Mouse (Mus musculus): ENCODE measurements at regions not wholly inside any gene's neighbourhood (a gene's known extent, or its start where the extent isn't known, plus 50 kb on each side); places are given as distances from the start of the nearest gene placed in this dataset.

- ATAC-seq (replicated peaks; ENCODE audit: poor library complexity), result peak; percentile 54
Measured at GRCm38 (mm10) chr3:117117838-117118237, 149.1 kb upstream of the Palmd start.

- ATAC-seq (replicated peaks; ENCODE audit: poor library complexity), result peak; percentile 59
Measured at GRCm38 (mm10) chr3:117116210-117116609, 147.4 kb upstream of the Palmd start.

GRCm38 (mm10) chr3:117112766-117113165 lies 144.0 kb upstream of the Palmd start:
- no peak for ATAC-seq (replicated peaks; ENCODE audit: poor library complexity)

- 0 out of 2 replicates have a peak, but pooled peaks have one; percentile 11 for ATAC-seq (replicated peaks; ENCODE audit: poor library complexity)
Measured at GRCm38 (mm10) chr3:117112304-117112703, 143.5 kb upstream of the Palmd start.

GRCm38 (mm10) chr3:117108966-117109700 lies 140.3 kb upstream of the Palmd start:
- ATAC-seq (replicated peaks; ENCODE audit: poor library complexity), result no peak

GRCm38 (mm10) chr3:117107986-117108385 lies 139.2 kb upstream of the Palmd start:
- no peak for ATAC-seq (replicated peaks; ENCODE audit: poor library complexity)

- ATAC-seq (replicated peaks; ENCODE audit: poor library complexity), result no peak
Measured at GRCm38 (mm10) chr3:117107378-117107777, 138.6 kb upstream of the Palmd start.

- no peak for ATAC-seq (replicated peaks; ENCODE audit: poor library complexity)
Measured at GRCm38 (mm10) chr3:117087646-117088045, 118.9 kb upstream of the Palmd start.

GRCm38 (mm10) chr3:117076734-117077133 lies 107.9 kb upstream of the Palmd start:
- ATAC-seq (replicated peaks; ENCODE audit: poor library complexity), result no peak

- no peak for ATAC-seq (replicated peaks; ENCODE audit: poor library complexity)
Measured at GRCm38 (mm10) chr3:117073399-117073798, 104.6 kb upstream of the Palmd start.

- no peak for ATAC-seq (replicated peaks; ENCODE audit: poor library complexity)
Measured at GRCm38 (mm10) chr3:117072998-117073397, 104.2 kb upstream of the Palmd start.

GRCm38 (mm10) chr3:117071851-117072250 lies 103.1 kb upstream of the Palmd start:
- ATAC-seq (replicated peaks; ENCODE audit: poor library complexity), result no peak

GRCm38 (mm10) chr3:117067470-117068053 lies 98.8 kb upstream of the Palmd start:
- no peak for ATAC-seq (replicated peaks; ENCODE audit: poor library complexity)

GRCm38 (mm10) chr3:117065904-117066303 lies 97.1 kb upstream of the Palmd start:
- no peak for ATAC-seq (replicated peaks; ENCODE audit: poor library complexity)

- ATAC-seq (replicated peaks; ENCODE audit: poor library complexity), result peak; percentile 80
Measured at GRCm38 (mm10) chr3:117061831-117062230, 93.0 kb upstream of the Palmd start.

GRCm38 (mm10) chr3:117061182-117061581 lies 92.4 kb upstream of the Palmd start:
- ATAC-seq (replicated peaks; ENCODE audit: poor library complexity), result no peak

- ATAC-seq (replicated peaks; ENCODE audit: poor library complexity), result 0 out of 2 replicates have a peak, but pooled peaks have one; percentile 20
Measured at GRCm38 (mm10) chr3:117054711-117055110, 85.9 kb upstream of the Palmd start.

- no peak for ATAC-seq (replicated peaks; ENCODE audit: poor library complexity)
Measured at GRCm38 (mm10) chr3:117051431-117051830, 82.6 kb upstream of the Palmd start.

GRCm38 (mm10) chr3:117050909-117051308 lies 82.1 kb upstream of the Palmd start:
- ATAC-seq (replicated peaks; ENCODE audit: poor library complexity), result no peak

- peak; percentile 69 for ATAC-seq (replicated peaks; ENCODE audit: poor library complexity)
Measured at GRCm38 (mm10) chr3:117049410-117049809, 80.6 kb upstream of the Palmd start.

- no peak for ATAC-seq (replicated peaks; ENCODE audit: poor library complexity)
Measured at GRCm38 (mm10) chr3:117044809-117045208, 76.0 kb upstream of the Palmd start.

- peak; percentile 52 for ATAC-seq (replicated peaks; ENCODE audit: poor library complexity)
Measured at GRCm38 (mm10) chr3:117044304-117044703, 75.5 kb upstream of the Palmd start.

- no peak for ATAC-seq (replicated peaks; ENCODE audit: poor library complexity)
Measured at GRCm38 (mm10) chr3:117038928-117039300, 70.1 kb upstream of the Palmd start.
